17 mouse cellular contexts compared by ENCODE assay signal in genomic region chr10:125765103-125765820, GRCm38 (mm10).
DNase-seq lines count a peak whose midpoint lies in the region; ATAC-seq and TF ChIP-seq lines count a peak whose summit lies in the region.
"Had no signal": no experiment of that assay in that cellular context is flagged by ENCODE, and none has a peak within 500 bp of the region (broad histone marks: within the 10 kb centered on the region; RNA-seq: fewer than 3 reads in every experiment).

No protein-coding gene starts in this region.

- intact Hi-C loops in heart, adult 2 months (cut with DNase I), result no loop called here

- H3K4me2 ChIP-seq in lung, embryonic 15.5 days, result no peak overlapping the region
- no peak overlapping the region for H3K4me2 ChIP-seq in embryonic facial prominence, embryonic 13.5 days
- H3K4me2 ChIP-seq in limb, embryonic 12.5 days, result no peak overlapping the region
- H3K4me2 ChIP-seq: forebrain, embryonic 15.5 days; heart, embryonic 15.5 days; hindbrain, embryonic 14.5 days; limb, embryonic 15.5 days; liver, embryonic 15.5 days had no signal

- H3K9me3 ChIP-seq in lung, embryonic 15.5 days, result no peaks in the 10 kb centered on the region; the same call in 1 of the 2 replicates
- H3K9me3 ChIP-seq in embryonic facial prominence, embryonic 13.5 days, result peaks cover 3% of the 10 kb centered on the region; the same call in 1 of the 2 replicates
- H3K9me3 ChIP-seq in limb, embryonic 12.5 days, result peaks cover 12% of the 10 kb centered on the region; the same call in 1 of the 2 replicates
- H3K9me3 ChIP-seq: forebrain, embryonic 15.5 days; heart, embryonic 15.5 days; limb, embryonic 15.5 days; liver, embryonic 15.5 days had no signal

- DNase-seq in heart, adult 11 months, result peak; percentile 55
- DNase-seq in heart, adult 2 months, result no peak
- no peak for DNase-seq in lung, postnatal 36 days
- DNase-seq in gastrocnemius, postnatal 25 days, result no peak
- DNase-seq in right cerebral cortex, postnatal 25 days, result no peak
- DNase-seq: cerebellum, adult 9-10 months; gastrocnemius, postnatal 14 days; thymus, postnatal 25 days had no signal

- H3K36me3 ChIP-seq in heart, adult 2 months (ENCODE audit: control insufficient read depth, insufficient read depth, low read length), result no peaks in the 10 kb centered on the region
- H3K36me3 ChIP-seq in lung, embryonic 15.5 days, result no peaks in the 10 kb centered on the region
- H3K36me3 ChIP-seq in embryonic facial prominence, embryonic 13.5 days, result no peaks in the 10 kb centered on the region
- no peaks in the 10 kb centered on the region for H3K36me3 ChIP-seq in limb, embryonic 12.5 days
- H3K36me3 ChIP-seq: forebrain, embryonic 15.5 days; heart, embryonic 15.5 days; limb, embryonic 15.5 days; liver, embryonic 15.5 days had no signal

- TF ChIP-seq CTCF in heart, adult 2 months (IDR thresholded peaks at IDR 0.05), result no peak

- H3K9ac ChIP-seq in heart, adult 2 months (ENCODE audit: low read depth, low read length), result no peak overlapping the region
- H3K9ac ChIP-seq in lung, embryonic 15.5 days, result no peak overlapping the region
- H3K9ac ChIP-seq in embryonic facial prominence, embryonic 13.5 days, result no peak overlapping the region
- H3K9ac ChIP-seq in limb, embryonic 12.5 days (replicated peaks), result no peak overlapping the region
- H3K9ac ChIP-seq: forebrain, embryonic 15.5 days; heart, embryonic 15.5 days; hindbrain, embryonic 14.5 days; limb, embryonic 15.5 days; liver, embryonic 15.5 days had no signal

- TF ChIP-seq POLR2A in heart, adult 2 months (IDR thresholded peaks at IDR 0.05; ENCODE audit: insufficient read depth, low read depth, low read length), result no peak

- no peaks in the 10 kb centered on the region for H3K27me3 ChIP-seq in heart, adult 2 months (ENCODE audit: control insufficient read depth, insufficient read depth, low read length)
- no peaks in the 10 kb centered on the region for H3K27me3 ChIP-seq in lung, embryonic 15.5 days
- H3K27me3 ChIP-seq in embryonic facial prominence, embryonic 13.5 days, result no peaks in the 10 kb centered on the region
- H3K27me3 ChIP-seq in limb, embryonic 12.5 days, result no peaks in the 10 kb centered on the region
- H3K27me3 ChIP-seq: forebrain, embryonic 15.5 days; heart, embryonic 15.5 days; limb, embryonic 15.5 days; liver, embryonic 15.5 days had no signal

- H3K27ac ChIP-seq in heart, adult 2 months, result no peak overlapping the region
- peak overlapping the region; percentile 43; the same call in 1 of the 2 replicates for H3K27ac ChIP-seq in lung, embryonic 15.5 days
- 0 out of 2 replicates have a peak overlapping the region, but pooled peaks have one; percentile 11 for H3K27ac ChIP-seq in embryonic facial prominence, embryonic 13.5 days
- 0 out of 2 replicates have a peak overlapping the region, but pooled peaks have one; percentile 20 for H3K27ac ChIP-seq in limb, embryonic 12.5 days
- H3K27ac ChIP-seq: forebrain, embryonic 15.5 days; heart, embryonic 15.5 days; hindbrain, embryonic 14.5 days; limb, embryonic 15.5 days; liver, embryonic 15.5 days had no signal

- no peaks in the 10 kb centered on the region for H3K79me2 ChIP-seq in heart, adult 2 months (replicated peaks; ENCODE audit: control insufficient read depth, insufficient read depth, low read length)

- H3K4me1 ChIP-seq in heart, adult 2 months (ENCODE audit: control insufficient read depth, insufficient read depth, low read length), result no peaks in the 10 kb centered on the region
- H3K4me1 ChIP-seq in lung, embryonic 15.5 days, result 0 out of 2 replicates have a peak, but pooled peaks cover 2% of the 10 kb centered on the region
- peaks cover 15% of the 10 kb centered on the region for H3K4me1 ChIP-seq in embryonic facial prominence, embryonic 13.5 days
- peaks cover 26% of the 10 kb centered on the region for H3K4me1 ChIP-seq in limb, embryonic 12.5 days (replicated peaks)
- H3K4me1 ChIP-seq: heart, embryonic 15.5 days; liver, embryonic 15.5 days had no signal

- no peak for TF ChIP-seq EP300 in heart, adult 2 months (IDR thresholded peaks at IDR 0.05; ENCODE audit: insufficient read depth, low read depth, low read length)

- WGBS in heart, adult 2 months, result 79% methylated on average over 10 of the region's 10 CpGs
- WGBS in lung, embryonic 15.5 days, result 55% methylated on average over 10 of the region's 10 CpGs
- 57% methylated on average over 10 of the region's 10 CpGs for WGBS in embryonic facial prominence, embryonic 13.5 days
- whole genome bisulfite sequencing in limb, embryonic 12.5 days, result 64% methylated on average over 10 of the region's 10 CpGs

- peak; percentile 77 for ATAC-seq in lung, embryonic 15.5 days (ENCODE audit: borderline replicate concordance, extremely low read depth, low FRiP score, low TSS enrichment)
- ATAC-seq in embryonic facial prominence, embryonic 13.5 days (ENCODE audit: insufficient number of reproducible peaks, insufficient read depth, low FRiP score, low TSS enrichment, low read depth), result no peak
- no peak for ATAC-seq in limb, embryonic 12.5 days (ENCODE audit: insufficient number of reproducible peaks, insufficient read depth, low FRiP score, low TSS enrichment, low read depth)
- ATAC-seq: inflammation-experienced regulatory T-cells, adult 6 months had no signal

- H3K4me3 ChIP-seq in heart, adult 2 months, result no peak overlapping the region
- H3K4me3 ChIP-seq in lung, embryonic 15.5 days, result no peak overlapping the region
- H3K4me3 ChIP-seq in embryonic facial prominence, embryonic 13.5 days, result no peak overlapping the region
- H3K4me3 ChIP-seq in limb, embryonic 12.5 days (replicated peaks), result no peak overlapping the region
- H3K4me3 ChIP-seq: forebrain, embryonic 15.5 days; heart, embryonic 15.5 days; limb, embryonic 15.5 days; liver, embryonic 15.5 days had no signal
